Mouse (Mus musculus): ENCODE measurements around the gene Ube2b.
A peak's percentile ranks its signal among the peaks of the same experiment; 100 is the strongest.

Ube2b gene

GRCm38 (mm10) chr11:51966651-51967050, 33.9 kb downstream of the Ube2b start:
- no peak for DNase-seq

GRCm38 (mm10) chr11:51962277-51962676, 38.3 kb downstream of the Ube2b start:
- no peak for DNase-seq

GRCm38 (mm10) chr11:51961761-51962160, 38.8 kb downstream of the Ube2b start:
- no peak for DNase-seq

- DNase-seq: no peak
Measured at GRCm38 (mm10) chr11:51960967-51961471, 39.5 kb downstream of the Ube2b start.

GRCm38 (mm10) chr11:51960061-51960460, 40.5 kb downstream of the Ube2b start:
- DNase-seq: no peak

GRCm38 (mm10) chr11:51959511-51959910, 41.1 kb downstream of the Ube2b start:
- no peak for DNase-seq

GRCm38 (mm10) chr11:51957760-51958159, 42.8 kb downstream of the Ube2b start:
- DNase-seq: no peak

- DNase-seq: no peak
Measured at GRCm38 (mm10) chr11:51956112-51956511, 44.5 kb downstream of the Ube2b start.

- no peak for DNase-seq
Measured at GRCm38 (mm10) chr11:51951861-51952420, 48.6 kb downstream of the Ube2b start.

- DNase-seq: no peak
Measured at GRCm38 (mm10) chr11:51949919-51950318, 50.6 kb downstream of the Ube2b start.

GRCm38 (mm10) chr11:51949155-51949840, 51.3 kb downstream of the Ube2b start:
- no peak for DNase-seq

GRCm38 (mm10) chr11:51946144-51946543, 54.4 kb downstream of the Ube2b start:
- no peak for DNase-seq

- peak; percentile 30 to 37 for DNase-seq
Measured at GRCm38 (mm10) chr11:51945548-51945947, 55.0 kb downstream of the Ube2b start.

- DNase-seq: no peak
Measured at GRCm38 (mm10) chr11:51944239-51944638, 56.3 kb downstream of the Ube2b start.

GRCm38 (mm10) chr11:51943500-51943841, 57.1 kb downstream of the Ube2b start:
- DNase-seq: no peak

GRCm38 (mm10) chr11:51942602-51943499, 57.7 kb downstream of the Ube2b start:
- DNase-seq: no peak

GRCm38 (mm10) chr11:51940511-51940955, 60.0 kb downstream of the Ube2b start:
- DNase-seq: no peak

- DNase-seq: no peak
Measured at GRCm38 (mm10) chr11:51939590-51939955, 61.0 kb downstream of the Ube2b start.

GRCm38 (mm10) chr11:51938817-51939589, 61.6 kb downstream of the Ube2b start:
- DNase-seq: no peak

GRCm38 (mm10) chr11:51937361-51937781, 63.2 kb downstream of the Ube2b start:
- DNase-seq: no peak

GRCm38 (mm10) chr11:51935636-51936434, 64.7 kb downstream of the Ube2b start:
- no peak for DNase-seq
